Mouse (Mus musculus) liver, embryonic 14.5 days (tissue): Measurements from ENCODE around the gene N4bp1. TPM values are rescaled to one million over a fixed set of nuclear protein-coding genes. Genes with fewer than 3 reads are reported as not detected.

Source experiments
- ATAC-seq: fragments of 200-750 bp; cut with Nextera tagmentation; 2 replicates; pipeline ENCODE4 v1.8.0; 2017; ENCODE audit warnings: moderate number of reproducible peaks, mild to moderate bottlenecking, moderate library complexity; ENCODE audit not compliant: insufficient read depth
- DNase-seq, 3 experiments: peaks; one replicate each; pipeline ENCODE4 v3.0.0-alpha.2; 2012 to 2013; ENCODE audit warnings: low read depth in 3 of 3, low spot score in 3 of 3
- H3K27ac ChIP-seq: fragments of 300-500 bp; sonication (generic); 2 replicates; pipeline ENCODE4 v1.5.1; 2014; ENCODE audit warnings: moderate library complexity, mild to moderate bottlenecking, control low read depth, inconsistent platforms
- H3K27me3 ChIP-seq: fragments of 300-500 bp; sonication (generic); 2 replicates; pipeline ENCODE4 v1.6.1; 2014; ENCODE audit warnings: mild to moderate bottlenecking, low read length, moderate library complexity; ENCODE audit not compliant: control insufficient read depth, insufficient read depth
- H3K36me3 ChIP-seq: fragments of 300-500 bp; sonication (generic); replicated peaks from 2 replicates; pipeline ENCODE4 v1.6.1; 2014; ENCODE audit warnings: low read depth; ENCODE audit not compliant: control insufficient read depth, insufficient read depth
- H3K4me1 ChIP-seq, 2 experiments: fragments of 200-500 bp in 1 of 2; fragments of 300-500 bp in 1 of 2; sonication (generic) in 1 of 2; replicated peaks; 2 replicates each; pipeline ENCODE4 v1.6.1; 2012 to 2014; ENCODE audit warnings: antibody characterized with exemption in 1 of 2, inconsistent platforms in 1 of 2, low read length in 1 of 2; ENCODE audit not compliant: control insufficient read depth in 2 of 2, insufficient read depth in 2 of 2
- H3K4me2 ChIP-seq: fragments of 300-500 bp; sonication (generic); 2 replicates; pipeline ENCODE4 v1.6.1; 2014; ENCODE audit warnings: low read depth, mild to moderate bottlenecking, control low read depth, moderate library complexity
- H3K4me3 ChIP-seq, 2 experiments: fragments of 200-500 bp in 1 of 2; fragments of 300-500 bp in 1 of 2; sonication (generic) in 1 of 2; 2 replicates each; pipeline ENCODE4 v1.5.1; 2012 to 2014; ENCODE audit warnings: low read depth in 2 of 2, low read length in 2 of 2, mild to moderate bottlenecking in 2 of 2, control low read depth in 1 of 2, inconsistent platforms in 1 of 2, moderate library complexity in 1 of 2; ENCODE audit not compliant: insufficient read depth in 1 of 2
- H3K9ac ChIP-seq: fragments of 300-500 bp; sonication (generic); replicated peaks from 2 replicates; pipeline ENCODE4 v1.6.1; 2014; ENCODE audit warnings: mild to moderate bottlenecking, control low read depth, moderate library complexity
- H3K9me3 ChIP-seq: fragments of 300-500 bp; sonication (generic); 2 replicates; pipeline ENCODE4 v1.6.1; 2016; ENCODE audit warnings: low read length, mixed read lengths; ENCODE audit not compliant: control insufficient read depth
- CTCF ChIP-seq: IDR thresholded peaks from 2 replicates; pipeline ENCODE4 v1.5.1; 2016; ENCODE audit warnings: antibody characterized with exemption, low read depth, control low read depth
- EP300 ChIP-seq: IDR thresholded peaks from 2 replicates; pipeline ENCODE4 v1.6.1; 2016; ENCODE audit warnings: antibody characterized with exemption, low read depth
- WGBS: fragments of 180-500 bp; shearing (Covaris S2); extraction: QIAGEN DNeasy Blood & Tissue Kit; methylation state at CpG from one replicate; pipeline ENCODE4 v1.1.7; 2014; ENCODE audit not compliant: insufficient replicate concordance; 5-methylcytosine and 5-hydroxymethylcytosine counted together
- polyA plus RNA-seq, 2 experiments: library from polyadenylated mRNA; depleted of rRNA in 1 of 2; stranded (reverse) in 1 of 2; unstranded in 1 of 2; fragments of >200 nt; fragmentation: Nextera tagmentation in 1 of 2; extraction: Ambion mirVana in 1 of 2; gene quantifications; 2 replicates each; pipeline versions ENCODE4 v1.2.1 to v1.2.3; 2012 to 2014

N4bp1 gene
- polyA plus RNA-seq, 2 experiments: 2.1 to 3.1 TPM

DNA sequence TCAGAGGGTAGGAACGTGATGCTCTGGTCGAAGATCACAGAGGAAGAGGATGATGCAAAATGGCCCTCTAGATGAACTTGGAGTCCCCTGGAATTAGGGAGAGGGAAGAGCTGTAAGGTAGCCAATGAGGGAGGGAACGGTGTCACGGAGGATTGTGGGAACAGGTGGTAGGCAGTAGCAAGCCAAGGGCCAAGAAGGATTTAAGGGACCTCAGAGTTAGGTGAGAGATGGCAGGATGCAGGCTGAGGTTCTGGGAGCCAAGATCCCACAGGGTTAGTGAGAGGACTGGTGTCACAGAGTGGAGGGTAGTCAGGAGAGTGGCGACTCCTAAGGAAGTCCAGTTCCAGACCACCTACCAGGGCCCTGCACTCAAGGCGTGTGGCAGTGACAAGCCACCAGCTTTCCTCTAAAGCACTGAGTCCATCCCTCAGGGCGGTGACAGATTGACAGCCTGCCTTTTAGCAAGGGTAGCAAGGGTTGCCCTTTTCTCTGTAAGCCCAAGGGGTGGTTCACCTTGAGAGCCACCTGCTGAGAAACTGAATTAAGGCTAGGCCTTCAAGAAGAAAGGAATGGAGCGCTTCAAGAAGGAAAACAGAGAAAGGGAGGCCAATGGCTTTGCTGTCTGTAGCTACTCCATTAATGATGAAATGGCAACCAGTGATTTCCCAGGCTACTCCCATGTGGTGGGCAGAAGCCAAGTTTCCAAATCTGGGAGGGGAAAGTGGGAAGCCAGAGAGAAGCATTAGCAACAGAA, 43.3 kb downstream of the N4bp1 start:
- Histone ChIP-seq H3K4me3 (no peak overlapping the region), H3K4me1 (peaks cover 0 to 3% of the 10 kb centered on the region in 2 experiments; a peak in 1 of 4 replicates), H3K9ac (no peak overlapping the region), H3K4me2 (no peak overlapping the region), H3K36me3 (no peaks in the 10 kb centered on the region; the same call in 1 of the 2 replicates), H3K9me3 (no peaks in the 10 kb centered on the region), H3K27ac (no peak overlapping the region), H3K27me3 (no peaks in the 10 kb centered on the region)
- TF ChIP-seq CTCF (no peak), EP300 (no peak)
- DNase-seq (no peak), ATAC-seq (no peak)
- 75% methylated on average over 8 of the region's 8 CpGs for whole genome bisulfite sequencing

- H3K36me3 ChIP-seq: no peaks in the 10 kb centered on the region; the same call in 1 of the 2 replicates
- TF ChIP-seq EP300: no peak
- no peak for TF ChIP-seq CTCF
Observed at GRCm38 (mm10) chr8:86840120-86840693, 44.9 kb downstream of the N4bp1 start.

GRCm38 (mm10) chr8:86838707-86839438, 46.2 kb downstream of the N4bp1 start:
- H3K27me3 ChIP-seq: no peaks in the 10 kb centered on the region
- H3K36me3 ChIP-seq: no peaks in the 10 kb centered on the region
- DNase-seq: no peak
- no peak overlapping the region for H3K27ac ChIP-seq
- ATAC-seq: no peak
- WGBS: 76% methylated on average over 6 of the region's 6 CpGs
- no peak overlapping the region for H3K4me3 ChIP-seq
- no peak overlapping the region for H3K9ac ChIP-seq
- H3K4me1 ChIP-seq: no peaks in the 10 kb centered on the region
- no peak overlapping the region for H3K4me2 ChIP-seq
- H3K9me3 ChIP-seq: no peaks in the 10 kb centered on the region
- no peak for TF ChIP-seq EP300
- TF ChIP-seq CTCF: no peak

More at GRCm38 (mm10) chr8:86840120-86840693, 44.9 kb downstream of the N4bp1 start:
- H3K9me3 ChIP-seq: no peaks in the 10 kb centered on the region
- H3K4me2 ChIP-seq: no peak overlapping the region
- H3K27me3 ChIP-seq: no peaks in the 10 kb centered on the region
- DNase-seq: no peak
- no peak for ATAC-seq
- H3K4me3 ChIP-seq: no peak overlapping the region
- WGBS: 75% methylated on average over 12 of the region's 12 CpGs
- no peak overlapping the region for H3K9ac ChIP-seq
- H3K4me1 ChIP-seq: peaks cover 0 to under 1% of the 10 kb centered on the region in 2 experiments; a peak in 1 of 4 replicates
- no peak overlapping the region for H3K27ac ChIP-seq

DNA sequence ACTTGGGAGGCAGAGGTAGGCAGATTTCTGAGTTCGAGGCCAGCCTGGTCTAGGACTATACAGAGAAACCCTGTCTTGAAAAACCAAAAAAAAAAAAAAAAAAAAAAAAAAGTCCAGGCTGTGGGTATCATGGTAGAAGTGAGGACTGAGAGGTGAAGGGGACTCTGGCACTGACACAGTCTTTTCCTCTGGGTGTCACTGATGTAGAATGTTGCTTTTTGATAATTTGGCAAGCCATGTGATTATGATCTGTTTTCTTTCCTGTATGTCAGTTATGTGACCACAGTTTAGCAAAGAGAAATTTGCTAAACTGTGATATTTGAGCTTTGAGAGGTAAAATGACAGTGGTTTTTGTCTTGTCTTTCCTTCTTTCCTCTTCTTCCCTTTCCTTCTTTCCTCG, 47.8 kb downstream of the N4bp1 start:
- Histone ChIP-seq H3K36me3 (no peaks in the 10 kb centered on the region), H3K4me1 (no peaks in the 10 kb centered on the region), H3K9me3 (no peaks in the 10 kb centered on the region), H3K4me3 (no peak overlapping the region), H3K27ac (no peak overlapping the region), H3K4me2 (no peak overlapping the region), H3K9ac (no peak overlapping the region), H3K27me3 (no peaks in the 10 kb centered on the region)
- DNase-seq: no peak
- TF ChIP-seq EP300 (no peak), CTCF (no peak)
- no peak for ATAC-seq
- WGBS: 21% methylated on average over 2 of the region's 2 CpGs

- H3K9ac ChIP-seq: no peak overlapping the region
- no peaks in the 10 kb centered on the region for H3K36me3 ChIP-seq
- no peaks in the 10 kb centered on the region for H3K9me3 ChIP-seq
- TF ChIP-seq CTCF (no peak), EP300 (no peak)
- DNase-seq (no peak), ATAC-seq (no peak)
- H3K27me3 ChIP-seq: no peaks in the 10 kb centered on the region
- no peak overlapping the region for H3K27ac ChIP-seq
- no peak overlapping the region for H3K4me3 ChIP-seq
- no peaks in the 10 kb centered on the region for H3K4me1 ChIP-seq
- no peak overlapping the region for H3K4me2 ChIP-seq
Observed at GRCm38 (mm10) chr8:86835881-86836280, 49.2 kb downstream of the N4bp1 start.
